In the genomic region with DNA sequence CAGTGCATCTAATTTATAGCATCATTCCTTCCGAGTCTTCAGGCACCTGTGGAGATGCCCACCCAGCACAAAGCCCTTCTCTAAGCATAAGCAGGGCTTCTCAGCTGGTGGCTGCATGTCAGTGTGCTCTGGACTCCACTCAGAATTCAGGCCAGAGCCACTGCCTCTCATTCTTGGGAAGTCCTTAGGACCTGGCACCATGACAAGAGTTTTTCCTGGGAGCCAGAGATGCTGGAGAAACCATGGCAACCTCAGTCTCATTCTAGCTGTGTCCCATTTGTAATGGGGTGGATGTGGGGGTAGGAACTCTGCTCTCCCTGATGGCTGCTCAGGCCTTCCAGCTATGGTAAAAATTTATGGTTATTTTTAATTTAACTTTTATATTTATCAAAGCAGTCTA, we compare ENCODE assay signal across 10 mouse cellular contexts.
DNase-seq lines count a peak whose midpoint lies in the region; ATAC-seq lines count a peak whose summit lies in the region.
"Had no signal": no experiment of that assay in that cellular context is flagged by ENCODE, and none has a peak within 500 bp of the region (broad histone marks: within the 10 kb centered on the region; RNA-seq: fewer than 3 reads in every experiment).

No protein-coding gene starts in this region.

- H3K27ac ChIP-seq in midbrain, embryonic 11.5 days (ENCODE audit: low read depth, low read length), result no peak overlapping the region
- no peak overlapping the region for H3K27ac ChIP-seq in midbrain, embryonic 15.5 days
- no peak overlapping the region for H3K27ac ChIP-seq in hindbrain, embryonic 15.5 days (replicated peaks)

- no peaks in the 10 kb centered on the region; the same call in 1 of the 2 replicates for H3K27me3 ChIP-seq in midbrain, embryonic 11.5 days (ENCODE audit: control insufficient read depth, insufficient read depth, low read length)
- H3K27me3 ChIP-seq in midbrain, embryonic 15.5 days (replicated peaks), result no peaks in the 10 kb centered on the region; the same call in 1 of the 2 replicates
- no peaks in the 10 kb centered on the region for H3K27me3 ChIP-seq in hindbrain, embryonic 15.5 days

- H3K36me3 ChIP-seq in midbrain, embryonic 11.5 days (ENCODE audit: control insufficient read depth, insufficient read depth, low read length), result no peaks in the 10 kb centered on the region
- no peaks in the 10 kb centered on the region for H3K36me3 ChIP-seq in midbrain, embryonic 15.5 days (replicated peaks)
- no peaks in the 10 kb centered on the region for H3K36me3 ChIP-seq in hindbrain, embryonic 15.5 days

- H3K9me3 ChIP-seq in midbrain, embryonic 11.5 days (ENCODE audit: control insufficient read depth, low read length), result no peaks in the 10 kb centered on the region
- H3K9me3 ChIP-seq in midbrain, embryonic 15.5 days, result no peaks in the 10 kb centered on the region
- no peaks in the 10 kb centered on the region for H3K9me3 ChIP-seq in hindbrain, embryonic 15.5 days

- H3K4me1 ChIP-seq in midbrain, embryonic 11.5 days (ENCODE audit: control insufficient read depth, insufficient read depth, low read length), result peaks cover 6% of the 10 kb centered on the region
- peaks cover 27% of the 10 kb centered on the region for H3K4me1 ChIP-seq in midbrain, embryonic 15.5 days
- H3K4me1 ChIP-seq in hindbrain, embryonic 15.5 days (replicated peaks), result peaks cover 24% of the 10 kb centered on the region

- WGBS in midbrain, embryonic 11.5 days, result 75% methylated on average over 1 of the region's 1 CpGs
- WGBS in midbrain, embryonic 15.5 days, result 15% methylated on average over 1 of the region's 1 CpGs
- 15% methylated on average over 1 of the region's 1 CpGs for WGBS in hindbrain, embryonic 15.5 days

- no peak for ATAC-seq in midbrain, embryonic 11.5 days (ENCODE audit: low FRiP score)
- ATAC-seq in midbrain, embryonic 15.5 days (replicated peaks), result no peak; the same call in 1 of the 2 replicates
- peak; percentile 79 for ATAC-seq in hindbrain, embryonic 15.5 days (ENCODE audit: low FRiP score, low read depth)

- intact Hi-C loops in left cerebral cortex, postnatal 14 days (cut with DNase I), result no loop called here
- intact Hi-C loops in gastrocnemius, postnatal 14 days (cut with DNase I; ENCODE audit: low total_unique reads), result no loop called here

- no peak overlapping the region for H3K4me3 ChIP-seq in midbrain, embryonic 11.5 days (ENCODE audit: low read depth, low read length)
- H3K4me3 ChIP-seq in midbrain, embryonic 15.5 days, result no peak overlapping the region
- no peak overlapping the region for H3K4me3 ChIP-seq in hindbrain, embryonic 15.5 days

- no peak overlapping the region for H3K9ac ChIP-seq in midbrain, embryonic 11.5 days (ENCODE audit: low read length)
- H3K9ac ChIP-seq in midbrain, embryonic 15.5 days, result no peak overlapping the region
- H3K9ac ChIP-seq in hindbrain, embryonic 15.5 days, result no peak overlapping the region
- H3K9ac ChIP-seq: lung, embryonic 14.5 days had no signal

- H3K4me2 ChIP-seq in midbrain, embryonic 11.5 days, result no peak overlapping the region
- H3K4me2 ChIP-seq in midbrain, embryonic 15.5 days, result no peak overlapping the region
- H3K4me2 ChIP-seq in hindbrain, embryonic 15.5 days, result no peak overlapping the region
- H3K4me2 ChIP-seq: lung, embryonic 14.5 days had no signal

- peak; percentile 56 for DNase-seq in midbrain, embryonic 11.5 days (ENCODE audit: low spot score, missing footprints)
- DNase-seq in left cerebral cortex, postnatal 14 days (ENCODE audit: low spot score in 2 of 2), result peak; percentile 69 to 85
- DNase-seq in telencephalon, adult 2 months (ENCODE audit: low read depth, low spot score), result peak; percentile 67
- no peak for DNase-seq in gastrocnemius, postnatal 14 days
- DNase-seq in thymus, postnatal 4 days, result no peak
- no peak for DNase-seq in gastrocnemius, adult 8-10 months (ENCODE audit: low spot score in 2 of 2)
- DNase-seq: kidney, postnatal 36 days; lung, embryonic 14.5 days had no signal

Comparison
In these comparisons a context has a peak if more than half of its experiments do, and no peak if none do; other contexts are left out.
1. DNase-seq: peak in midbrain, embryonic 11.5 days (single experiment), left cerebral cortex, postnatal 14 days (2 of 2) and telencephalon, adult 2 months (single experiment); none in gastrocnemius, postnatal 14 days (single experiment), thymus, postnatal 4 days (single experiment) and gastrocnemius, adult 8-10 months (0 of 2).